Mouse (Mus musculus): ENCODE results near the gene Gm3336. TPM values are rescaled to one million over a fixed set of nuclear protein-coding genes. Genes with fewer than 3 reads are reported as not detected.

Gm3336 gene
- polyA plus RNA-seq, 1 experiment, result not detected

- H3K4me3 ChIP-seq (ENCODE audit: insufficient read depth, low read length), result no peak overlapping the region
- peaks cover 5% of the 10 kb centered on the region; the same call in 1 of the 2 replicates for H3K4me1 ChIP-seq (ENCODE audit: control insufficient read depth, insufficient read depth, low read length)
- H3K27ac ChIP-seq (ENCODE audit: insufficient read depth, low read depth, low read length), result no peak overlapping the region
- TF ChIP-seq POLR2A (IDR thresholded peaks at IDR 0.05; ENCODE audit: borderline replicate concordance, low read depth, low read length) (no peak), CTCF (IDR thresholded peaks at IDR 0.05; ENCODE audit: low read depth, low read length) (no peak)
Observed at GRCm38 (mm10) chr8:70744806-70745205, 26.5 kb downstream of the Gm3336 start.

DNA sequence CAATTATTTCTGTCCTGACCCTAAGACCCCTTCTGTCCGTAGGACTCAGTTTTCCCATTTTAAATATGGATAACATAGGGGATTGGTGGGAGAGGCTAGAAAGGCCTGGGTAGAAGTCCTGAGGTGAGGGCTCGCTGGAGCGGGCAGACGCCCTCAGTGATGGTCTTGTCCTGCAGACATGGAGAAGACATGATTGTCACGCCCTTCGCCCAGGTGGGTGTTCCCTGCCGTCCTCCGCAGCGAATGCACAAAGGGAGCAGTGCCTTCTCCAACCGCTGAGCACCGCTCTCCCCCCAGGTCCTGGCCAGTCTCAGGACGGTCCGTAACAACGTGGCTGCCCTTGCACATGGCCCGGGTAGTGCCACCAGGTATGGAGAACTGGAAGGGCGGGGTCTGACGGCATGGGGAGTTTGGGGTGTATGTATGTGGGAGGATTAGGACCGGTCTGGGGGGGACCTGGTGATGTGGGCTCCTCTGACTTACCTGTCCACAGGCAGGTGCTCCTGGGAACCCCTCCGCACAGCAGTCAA lies 27.4 kb downstream of the Gm3336 start:
- H3K4me1 ChIP-seq (ENCODE audit: control insufficient read depth, insufficient read depth, low read length), result peaks cover 5% of the 10 kb centered on the region; the same call in 1 of the 2 replicates
- no peak overlapping the region for H3K27ac ChIP-seq (ENCODE audit: insufficient read depth, low read depth, low read length)
- no peak overlapping the region for H3K4me3 ChIP-seq (ENCODE audit: insufficient read depth, low read length)
- TF ChIP-seq POLR2A (IDR thresholded peaks at IDR 0.05; ENCODE audit: borderline replicate concordance, low read depth, low read length) (no peak), CTCF (IDR thresholded peaks at IDR 0.05; ENCODE audit: low read depth, low read length) (no peak)

DNA sequence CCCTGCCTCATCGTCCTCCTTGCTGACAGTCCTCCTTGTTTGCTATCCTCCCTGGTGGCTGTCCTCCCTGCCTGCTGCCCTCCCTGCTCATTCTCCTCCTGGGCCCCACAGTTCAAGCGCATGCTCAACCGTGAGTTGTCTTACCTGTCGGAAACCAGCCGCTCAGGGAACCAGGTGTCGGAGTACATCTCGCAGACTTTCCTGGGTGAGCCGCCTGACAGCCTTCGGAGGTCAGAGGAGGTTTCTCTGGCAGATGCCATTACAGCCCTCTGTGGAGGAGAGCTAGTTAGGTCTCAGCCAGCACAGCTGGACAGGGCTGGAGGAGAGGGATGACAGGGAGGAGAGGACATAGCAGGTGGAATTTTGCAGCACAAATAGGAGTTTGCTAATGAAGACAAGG lies 28.3 kb downstream of the Gm3336 start:
- Histone ChIP-seq H3K4me1 (ENCODE audit: control insufficient read depth, insufficient read depth, low read length) (peaks cover 9% of the 10 kb centered on the region; the same call in 1 of the 2 replicates), H3K4me3 (ENCODE audit: insufficient read depth, low read length) (no peak overlapping the region), H3K27ac (ENCODE audit: insufficient read depth, low read depth, low read length) (no peak overlapping the region)
- TF ChIP-seq POLR2A (IDR thresholded peaks at IDR 0.05; ENCODE audit: borderline replicate concordance, low read depth, low read length) (no peak), CTCF (IDR thresholded peaks at IDR 0.05; ENCODE audit: low read depth, low read length) (no peak)

GRCm38 (mm10) chr8:70747211-70747890 lies 29.0 kb downstream of the Gm3336 start:
- peaks cover 15% of the 10 kb centered on the region for H3K4me1 ChIP-seq (ENCODE audit: control insufficient read depth, insufficient read depth, low read length)
- TF ChIP-seq CTCF (IDR thresholded peaks at IDR 0.05; ENCODE audit: low read depth, low read length) (no peak), POLR2A (IDR thresholded peaks at IDR 0.05; ENCODE audit: borderline replicate concordance, low read depth, low read length) (no peak)
- no peak overlapping the region for H3K27ac ChIP-seq (ENCODE audit: insufficient read depth, low read depth, low read length)
- no peak overlapping the region for H3K4me3 ChIP-seq (ENCODE audit: insufficient read depth, low read length)

GRCm38 (mm10) chr8:70748246-70749096 lies 30.1 kb downstream of the Gm3336 start:
- H3K4me3 ChIP-seq (ENCODE audit: insufficient read depth, low read length), result no peak overlapping the region
- TF ChIP-seq POLR2A (IDR thresholded peaks at IDR 0.05; ENCODE audit: borderline replicate concordance, low read depth, low read length) (no peak), CTCF (IDR thresholded peaks at IDR 0.05; ENCODE audit: low read depth, low read length) (no peak)
- H3K27ac ChIP-seq (ENCODE audit: insufficient read depth, low read depth, low read length), result no peak overlapping the region
- H3K4me1 ChIP-seq (ENCODE audit: control insufficient read depth, insufficient read depth, low read length), result peaks cover 23% of the 10 kb centered on the region

GRCm38 (mm10) chr8:70749097-70749674 lies 30.8 kb downstream of the Gm3336 start:
- H3K27ac ChIP-seq (ENCODE audit: insufficient read depth, low read depth, low read length), result no peak overlapping the region
- H3K4me1 ChIP-seq (ENCODE audit: control insufficient read depth, insufficient read depth, low read length), result peaks cover 27% of the 10 kb centered on the region
- TF ChIP-seq CTCF (IDR thresholded peaks at IDR 0.05; ENCODE audit: low read depth, low read length), result no peak
- no peak overlapping the region for H3K4me3 ChIP-seq (ENCODE audit: insufficient read depth, low read length)

DNA sequence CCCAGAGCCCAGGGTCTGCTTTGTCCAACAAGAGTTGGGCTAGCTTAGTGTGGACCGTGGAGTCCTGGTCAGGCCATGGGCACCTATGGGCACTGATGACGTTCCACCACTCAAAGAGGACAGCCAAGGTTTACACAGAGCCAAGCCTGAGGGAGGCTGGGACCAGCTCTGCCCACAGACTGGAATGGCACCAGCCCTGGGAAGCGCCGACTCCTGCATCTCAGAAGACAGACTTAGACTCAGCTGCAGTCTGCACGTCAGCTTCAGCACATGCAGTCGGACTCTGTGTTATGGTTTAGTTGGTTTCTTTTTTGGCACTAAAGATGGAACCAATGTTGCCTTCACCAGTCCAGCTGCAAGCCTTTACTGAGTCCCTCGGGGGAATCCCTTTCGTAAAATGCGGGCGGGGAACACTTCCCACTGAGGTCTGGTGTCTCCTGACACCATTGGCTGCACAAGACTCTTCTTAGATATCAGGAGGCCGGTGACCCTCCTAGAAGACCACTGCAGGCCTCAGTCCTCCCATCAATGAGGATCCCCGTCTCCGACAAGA lies 31.9 kb downstream of the Gm3336 start:
- peaks cover 25% of the 10 kb centered on the region for H3K4me1 ChIP-seq (ENCODE audit: control insufficient read depth, insufficient read depth, low read length)
- no peak overlapping the region for H3K4me3 ChIP-seq (ENCODE audit: insufficient read depth, low read length)
- TF ChIP-seq POLR2A (IDR thresholded peaks at IDR 0.05; ENCODE audit: borderline replicate concordance, low read depth, low read length), result no peak
- no peak for TF ChIP-seq CTCF (IDR thresholded peaks at IDR 0.05; ENCODE audit: low read depth, low read length)
- H3K27ac ChIP-seq (ENCODE audit: insufficient read depth, low read depth, low read length), result no peak overlapping the region

GRCm38 (mm10) chr8:70752000-70752764 lies 33.8 kb downstream of the Gm3336 start:
- H3K4me3 ChIP-seq (ENCODE audit: insufficient read depth, low read length), result peak overlapping the region; percentile 55; the same call in 1 of the 2 replicates
- TF ChIP-seq CTCF (IDR thresholded peaks at IDR 0.05; ENCODE audit: low read depth, low read length) (0 out of 2 replicates have a peak, but pooled peaks have one; percentile 21), POLR2A (IDR thresholded peaks at IDR 0.05; ENCODE audit: borderline replicate concordance, low read depth, low read length) (no peak)
- H3K4me1 ChIP-seq (ENCODE audit: control insufficient read depth, insufficient read depth, low read length), result peaks cover 30% of the 10 kb centered on the region
- peak overlapping the region; percentile 79 for H3K27ac ChIP-seq (ENCODE audit: insufficient read depth, low read depth, low read length)

GRCm38 (mm10) chr8:70753151-70753550 lies 34.8 kb downstream of the Gm3336 start:
- H3K27ac ChIP-seq (ENCODE audit: insufficient read depth, low read depth, low read length), result peak overlapping the region; percentile 79
- no peak for TF ChIP-seq POLR2A (IDR thresholded peaks at IDR 0.05; ENCODE audit: borderline replicate concordance, low read depth, low read length)
- no peak for TF ChIP-seq CTCF (IDR thresholded peaks at IDR 0.05; ENCODE audit: low read depth, low read length)
- H3K4me1 ChIP-seq (ENCODE audit: control insufficient read depth, insufficient read depth, low read length), result peaks cover 30% of the 10 kb centered on the region
- H3K4me3 ChIP-seq (ENCODE audit: insufficient read depth, low read length), result peak overlapping the region; percentile 55
